Mouse (Mus musculus): ENCODE data around the gene Ppl. TPM values are rescaled to one million over a fixed set of nuclear protein-coding genes. Genes with fewer than 3 reads are reported as not detected.
A peak's percentile ranks its signal among the peaks of the same experiment; 100 is the strongest.

The Ppl gene
- polyA plus RNA-seq, 1 experiment from 2014 or later: 0.54 TPM

DNA sequence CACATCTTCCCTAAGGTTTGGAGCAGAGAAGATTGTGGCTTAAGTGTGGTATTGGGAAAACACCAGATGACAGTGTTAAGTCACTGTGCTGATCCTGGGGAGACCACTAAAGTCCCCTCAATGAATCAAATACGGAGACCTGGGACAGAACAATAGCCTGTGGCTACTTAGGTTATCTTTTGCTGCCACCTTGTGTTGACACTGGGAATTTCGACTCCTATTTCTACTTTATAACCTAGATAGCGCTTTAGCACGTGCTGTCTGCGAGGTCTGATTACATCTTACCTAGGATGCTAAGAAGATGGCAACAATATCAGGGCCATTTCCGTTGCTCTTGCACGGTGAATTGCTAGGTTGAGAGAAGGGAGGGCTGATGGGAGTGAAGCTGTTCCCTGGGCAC, 13.3 kb upstream of the Ppl start:
- WGBS (ENCODE audit: insufficient replicate concordance): 1% methylated on average over 7 of the region's 7 CpGs
- peak; percentile 80 for TF ChIP-seq CTCF (IDR thresholded peaks at IDR 0.05; ENCODE audit: low read depth)
- no peak for TF ChIP-seq EP300 (IDR thresholded peaks at IDR 0.05; ENCODE audit: low read depth)
- no peak overlapping the region for H3K27ac ChIP-seq (ENCODE audit: low read depth)
- H3K4me1 ChIP-seq (ENCODE audit: insufficient read depth): peaks cover 9% of the 10 kb centered on the region
- DNase-seq (peak; percentile 71), ATAC-seq (peak; percentile 50; the same call in 1 of the 2 replicates)
- no peaks in the 10 kb centered on the region for H3K36me3 ChIP-seq (replicated peaks; ENCODE audit: insufficient read depth, low read length)
- H3K4me2 ChIP-seq (ENCODE audit: low read depth, low read length): no peak overlapping the region
- no peak overlapping the region for H3K4me3 ChIP-seq (ENCODE audit: low read depth, low read length)
- H3K9me3 ChIP-seq (ENCODE audit: low read length): no peaks in the 10 kb centered on the region
- H3K9ac ChIP-seq (replicated peaks): no peak overlapping the region
- H3K27me3 ChIP-seq (ENCODE audit: insufficient read depth, low read length): 0 out of 2 replicates have a peak, but pooled peaks cover 5% of the 10 kb centered on the region

DNA sequence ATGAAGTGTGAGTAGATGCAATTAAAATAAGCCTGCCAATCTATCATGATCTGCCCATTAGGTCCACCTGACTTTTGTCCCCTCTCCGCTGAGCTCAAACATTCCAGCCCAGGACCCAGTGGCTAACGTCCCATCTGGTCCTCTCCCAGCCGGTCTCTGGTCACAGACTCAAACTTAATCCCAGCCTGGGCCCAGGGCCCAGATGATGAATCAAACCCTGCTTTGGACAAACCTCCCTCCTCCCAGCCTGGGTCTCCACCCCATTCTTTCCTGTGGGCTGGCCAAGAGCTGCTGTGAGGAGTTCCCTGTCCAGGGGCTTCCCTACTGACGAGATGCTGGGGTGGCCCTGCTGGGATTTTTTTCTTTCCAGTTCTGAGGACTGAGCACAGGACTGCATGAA, 7.5 kb upstream of the Ppl start:
- no peak overlapping the region for H3K4me2 ChIP-seq (ENCODE audit: low read depth, low read length)
- TF ChIP-seq EP300 (IDR thresholded peaks at IDR 0.05; ENCODE audit: low read depth): no peak
- no peak for TF ChIP-seq CTCF (IDR thresholded peaks at IDR 0.05; ENCODE audit: low read depth)
- ATAC-seq (no peak), DNase-seq (no peak)
- no peaks in the 10 kb centered on the region for H3K36me3 ChIP-seq (replicated peaks; ENCODE audit: insufficient read depth, low read length)
- WGBS (ENCODE audit: insufficient replicate concordance): 74% methylated on average over 4 of the region's 4 CpGs
- no peak overlapping the region for H3K9ac ChIP-seq (replicated peaks)
- no peak overlapping the region for H3K4me3 ChIP-seq (ENCODE audit: low read depth, low read length)
- H3K27ac ChIP-seq (ENCODE audit: low read depth): no peak overlapping the region
- no peaks in the 10 kb centered on the region for H3K9me3 ChIP-seq (ENCODE audit: low read length)
- H3K27me3 ChIP-seq (ENCODE audit: insufficient read depth, low read length): no peaks in the 10 kb centered on the region
- H3K4me1 ChIP-seq (ENCODE audit: insufficient read depth): peaks cover 11% of the 10 kb centered on the region

DNA sequence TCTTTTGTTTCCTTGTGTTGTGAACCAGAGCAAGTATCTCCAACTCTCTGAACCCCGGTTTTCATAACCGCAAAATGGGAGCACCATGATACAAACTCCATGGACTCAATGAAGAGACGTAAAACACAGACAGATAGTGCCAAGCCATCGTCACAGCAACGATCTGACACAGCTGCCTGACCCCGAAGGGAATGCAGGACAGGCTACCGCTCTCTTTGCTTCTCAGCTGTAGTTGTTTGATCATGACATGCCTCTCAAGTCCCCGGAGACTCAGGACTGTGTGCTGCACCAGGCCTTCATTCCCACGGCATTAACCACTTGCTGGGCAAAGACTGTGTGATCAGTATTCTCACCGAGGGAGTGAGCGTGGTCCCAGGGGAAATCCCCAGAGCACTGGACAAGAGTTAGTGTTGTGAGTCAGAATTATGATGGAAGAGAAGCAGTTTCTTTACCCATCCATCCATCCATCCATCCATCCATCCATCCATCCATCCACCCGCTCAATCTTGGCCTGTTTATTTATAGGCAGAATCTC, 4.9 kb upstream of the Ppl start:
- H3K27ac ChIP-seq (ENCODE audit: low read depth): peak overlapping the region; percentile 62
- no peak overlapping the region for H3K4me2 ChIP-seq (ENCODE audit: low read depth, low read length)
- no peaks in the 10 kb centered on the region for H3K9me3 ChIP-seq (ENCODE audit: low read length)
- TF ChIP-seq CTCF (IDR thresholded peaks at IDR 0.05; ENCODE audit: low read depth): no peak
- no peak for TF ChIP-seq EP300 (IDR thresholded peaks at IDR 0.05; ENCODE audit: low read depth)
- H3K4me1 ChIP-seq (ENCODE audit: insufficient read depth): peaks cover 13% of the 10 kb centered on the region
- no peak overlapping the region for H3K9ac ChIP-seq (replicated peaks)
- no peak overlapping the region for H3K4me3 ChIP-seq (ENCODE audit: low read depth, low read length)
- H3K36me3 ChIP-seq (replicated peaks; ENCODE audit: insufficient read depth, low read length): no peaks in the 10 kb centered on the region
- no peak for ATAC-seq
- 68% methylated on average over 12 of the region's 12 CpGs for WGBS (ENCODE audit: insufficient replicate concordance)
- DNase-seq: no peak
- peaks cover 14% of the 10 kb centered on the region for H3K27me3 ChIP-seq (ENCODE audit: insufficient read depth, low read length)

DNA sequence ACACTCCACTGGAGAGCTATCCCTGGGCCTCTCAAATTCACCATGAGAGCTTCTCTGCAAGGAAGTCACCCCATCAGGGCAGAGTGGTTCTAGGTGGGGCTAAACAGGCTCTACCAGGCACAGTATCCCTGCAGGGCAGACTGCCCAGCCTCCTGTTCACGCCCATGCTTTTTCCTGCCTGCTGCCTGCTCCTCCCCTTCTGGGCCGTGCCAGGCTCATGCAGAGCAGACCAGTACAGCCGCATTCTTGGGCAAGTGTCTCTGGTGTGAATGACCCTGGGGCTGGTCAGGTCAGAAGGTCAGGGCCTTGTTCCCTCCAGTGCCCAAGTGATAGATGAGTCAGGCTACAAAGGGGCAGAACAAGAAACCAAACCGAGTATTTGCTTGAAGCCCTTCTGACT, 4.3 kb upstream of the Ppl start:
- H3K4me1 ChIP-seq (ENCODE audit: insufficient read depth): peaks cover 13% of the 10 kb centered on the region
- no peaks in the 10 kb centered on the region for H3K36me3 ChIP-seq (replicated peaks; ENCODE audit: insufficient read depth, low read length)
- H3K9me3 ChIP-seq (ENCODE audit: low read length): no peaks in the 10 kb centered on the region
- 19% methylated on average over 4 of the region's 4 CpGs for WGBS (ENCODE audit: insufficient replicate concordance)
- no peak overlapping the region for H3K9ac ChIP-seq (replicated peaks)
- ATAC-seq: peak; percentile 80
- peak overlapping the region; percentile 74 for H3K27ac ChIP-seq (ENCODE audit: low read depth)
- peak; percentile 67 for DNase-seq
- TF ChIP-seq CTCF (IDR thresholded peaks at IDR 0.05; ENCODE audit: low read depth) (no peak), EP300 (IDR thresholded peaks at IDR 0.05; ENCODE audit: low read depth) (no peak)
- H3K27me3 ChIP-seq (ENCODE audit: insufficient read depth, low read length): peaks cover 19% of the 10 kb centered on the region
- no peak overlapping the region for H3K4me2 ChIP-seq (ENCODE audit: low read depth, low read length)
- no peak overlapping the region for H3K4me3 ChIP-seq (ENCODE audit: low read depth, low read length)

DNA sequence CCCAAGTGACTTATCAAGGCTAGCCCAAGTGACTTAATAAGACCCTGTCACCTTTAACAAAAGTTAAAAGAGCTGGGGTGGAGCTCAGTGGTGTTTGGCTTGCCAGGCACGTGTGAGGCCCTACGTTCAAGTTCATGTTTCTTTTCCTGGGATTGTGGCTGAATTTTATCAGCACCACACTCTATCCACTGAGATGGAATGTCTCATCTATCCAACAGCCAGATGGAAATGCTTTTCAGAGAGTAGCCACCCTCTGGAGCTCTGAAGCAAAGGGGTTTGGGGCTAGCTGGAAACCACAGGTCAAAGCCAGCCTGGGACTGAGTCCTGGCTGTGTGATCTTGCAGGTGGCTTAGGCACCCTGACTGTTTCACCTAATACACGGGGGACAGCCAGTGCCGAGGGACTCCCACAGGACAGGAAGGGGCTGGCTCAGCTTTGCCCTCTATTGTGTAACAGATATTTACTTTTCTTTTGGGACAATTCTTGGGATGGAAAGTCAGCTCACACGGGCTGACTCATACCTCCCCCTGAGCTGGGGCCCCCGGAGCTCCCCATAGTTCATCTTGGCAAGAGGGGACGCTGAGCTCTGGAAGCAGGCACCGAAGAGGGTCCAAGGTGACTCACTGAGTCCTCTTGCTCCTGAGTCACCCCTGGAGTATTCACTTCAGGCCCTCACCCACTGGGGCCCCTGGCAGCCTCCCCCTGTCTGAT, 3.5 kb upstream of the Ppl start:
- Histone ChIP-seq H3K27ac (ENCODE audit: low read depth) (peak overlapping the region; percentile 74), H3K36me3 (replicated peaks; ENCODE audit: insufficient read depth, low read length) (no peaks in the 10 kb centered on the region), H3K9ac (replicated peaks) (no peak overlapping the region), H3K9me3 (ENCODE audit: low read length) (no peaks in the 10 kb centered on the region), H3K4me3 (ENCODE audit: low read depth, low read length) (no peak overlapping the region), H3K27me3 (ENCODE audit: insufficient read depth, low read length) (peaks cover 27% of the 10 kb centered on the region), H3K4me1 (ENCODE audit: insufficient read depth) (peaks cover 18% of the 10 kb centered on the region), H3K4me2 (ENCODE audit: low read depth, low read length) (no peak overlapping the region)
- ATAC-seq: peak; percentile 20
- no peak for TF ChIP-seq CTCF (IDR thresholded peaks at IDR 0.05; ENCODE audit: low read depth)
- no peak for TF ChIP-seq EP300 (IDR thresholded peaks at IDR 0.05; ENCODE audit: low read depth)
- peak; percentile 30 for DNase-seq
- 35% methylated on average over 8 of the region's 8 CpGs for WGBS (ENCODE audit: insufficient replicate concordance)

DNA sequence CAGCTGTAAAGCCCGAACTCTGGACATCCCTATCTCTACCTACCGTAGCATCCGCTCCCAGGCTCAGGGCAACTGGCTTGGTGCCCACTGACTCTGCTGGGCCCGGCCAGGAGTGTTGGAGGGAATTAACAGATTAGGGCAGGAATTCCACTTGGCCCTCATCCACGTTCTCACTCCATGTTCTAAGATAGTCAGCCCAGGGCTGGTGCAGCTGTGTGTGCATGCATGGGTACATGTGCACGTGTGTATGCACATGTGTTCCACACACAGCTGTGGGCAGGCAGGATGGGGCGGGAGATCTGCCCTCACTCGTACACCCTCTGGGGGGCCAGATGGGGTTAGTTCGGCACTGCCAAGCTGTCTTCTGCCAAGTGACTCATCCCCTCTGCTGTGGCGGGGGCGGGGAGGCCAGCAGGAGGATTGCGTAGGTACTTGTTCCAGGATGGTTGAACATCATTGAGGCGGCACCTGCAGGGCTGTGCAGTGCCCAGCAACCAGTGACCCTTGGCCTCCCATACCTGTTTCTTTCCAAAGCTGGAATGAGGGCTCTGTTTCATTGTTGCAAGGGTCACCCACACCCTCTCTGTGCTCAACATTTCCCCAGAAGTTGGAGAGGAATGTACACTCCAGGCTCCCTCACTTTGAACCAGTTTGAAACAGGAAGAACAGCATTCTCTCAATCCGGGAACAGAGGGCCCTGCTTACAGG, 2.6 kb upstream of the Ppl start:
- ATAC-seq: peak; percentile 52
- H3K9ac ChIP-seq (replicated peaks): no peak overlapping the region
- TF ChIP-seq EP300 (IDR thresholded peaks at IDR 0.05; ENCODE audit: low read depth): no peak
- H3K36me3 ChIP-seq (replicated peaks; ENCODE audit: insufficient read depth, low read length): no peaks in the 10 kb centered on the region
- WGBS (ENCODE audit: insufficient replicate concordance): 67% methylated on average over 14 of the region's 14 CpGs
- H3K27ac ChIP-seq (ENCODE audit: low read depth): peak overlapping the region; percentile 59; the same call in 1 of the 2 replicates
- peaks cover 30% of the 10 kb centered on the region for H3K27me3 ChIP-seq (ENCODE audit: insufficient read depth, low read length)
- H3K4me1 ChIP-seq (ENCODE audit: insufficient read depth): peaks cover 18% of the 10 kb centered on the region
- H3K4me2 ChIP-seq (ENCODE audit: low read depth, low read length): no peak overlapping the region
- no peak overlapping the region for H3K4me3 ChIP-seq (ENCODE audit: low read depth, low read length)
- H3K9me3 ChIP-seq (ENCODE audit: low read length): no peaks in the 10 kb centered on the region
- peak; percentile 60 for DNase-seq

All from liver, postnatal 0 days (tissue).